1 mouse cellular context compared by ENCODE assay signal in genomic region chr1:91201122-91201521, GRCm38 (mm10).
TF ChIP-seq lines count a peak whose summit lies in the region.

No protein-coding gene starts in this region.

TF ChIP-seq in myocyte, 11 proteins besides CTCF, POLR2A, EP300 and RAD21 (continued from another document):
- TF ChIP-seq E2F4 (IDR thresholded peaks at IDR 0.05; ENCODE audit: insufficient read depth) (no peak), USF1 (IDR thresholded peaks at IDR 0.05; ENCODE audit: low read depth) (peak; percentile 34), MYOG (IDR thresholded peaks at IDR 0.05; ENCODE audit: control insufficient read depth in 1 of 3, insufficient read depth in 1 of 3, insufficient read length in 2 of 3, low read depth in 2 of 3) (peak in 1 of 3 experiments; percentile 64)
